Mouse (Mus musculus): ENCODE results near the gene Gli1. TPM values are rescaled to one million over a fixed set of nuclear protein-coding genes. Genes with fewer than 3 reads are reported as not detected.
A peak's percentile ranks its signal among the peaks of the same experiment; 100 is the strongest.
"Not testable (repeated sequence)": the region's sequence is repeated elsewhere in the genome, so short reads cannot be mapped to it uniquely, and the experiment has no call there.

The Gli1 gene
- polyA plus RNA-seq, 1 experiment from 2014 or later = 7.6 TPM

DNA sequence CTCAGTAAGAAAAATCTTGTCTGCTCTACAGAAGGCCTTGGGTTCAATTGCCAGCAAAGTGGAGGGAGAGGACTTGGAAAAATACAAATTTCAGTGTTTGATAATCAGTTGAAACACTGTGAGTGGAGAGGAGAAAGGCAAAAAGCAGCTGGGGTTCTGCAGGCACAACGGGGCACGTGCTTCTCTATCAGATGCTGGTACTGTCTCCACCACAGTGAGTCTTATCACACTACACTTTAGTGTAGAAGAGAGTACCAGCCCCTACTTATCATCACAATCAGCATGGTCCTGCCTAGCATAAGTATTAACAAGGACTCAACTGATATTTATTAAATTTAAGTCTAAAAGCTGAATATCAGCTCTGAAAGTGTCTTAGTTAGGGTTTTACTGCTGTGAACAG, 24.5 kb downstream of the Gli1 start:
- 67% methylated on average over 2 of the region's 2 CpGs for WGBS
- no peak for ATAC-seq
- 0 out of 2 replicates have a peak, but pooled peaks cover 4% of the 10 kb centered on the region for H3K4me1 ChIP-seq (ENCODE audit: control insufficient read depth, insufficient read depth, low read length)
- H3K27me3 ChIP-seq (replicated peaks; ENCODE audit: control insufficient read depth, insufficient read depth, low read length) = no peaks in the 10 kb centered on the region
- H3K36me3 ChIP-seq (ENCODE audit: control insufficient read depth, insufficient read depth, low read length) = no peaks in the 10 kb centered on the region
- H3K9ac ChIP-seq (ENCODE audit: low read depth, low read length) = no peak overlapping the region
- H3K27ac ChIP-seq (ENCODE audit: low read length) = no peak overlapping the region
- no peak overlapping the region for H3K4me2 ChIP-seq (ENCODE audit: low read depth, low read length)
- no peaks in the 10 kb centered on the region for H3K9me3 ChIP-seq (ENCODE audit: control insufficient read depth, low read length)
- H3K4me3 ChIP-seq (ENCODE audit: low read length) = no peak overlapping the region

DNA sequence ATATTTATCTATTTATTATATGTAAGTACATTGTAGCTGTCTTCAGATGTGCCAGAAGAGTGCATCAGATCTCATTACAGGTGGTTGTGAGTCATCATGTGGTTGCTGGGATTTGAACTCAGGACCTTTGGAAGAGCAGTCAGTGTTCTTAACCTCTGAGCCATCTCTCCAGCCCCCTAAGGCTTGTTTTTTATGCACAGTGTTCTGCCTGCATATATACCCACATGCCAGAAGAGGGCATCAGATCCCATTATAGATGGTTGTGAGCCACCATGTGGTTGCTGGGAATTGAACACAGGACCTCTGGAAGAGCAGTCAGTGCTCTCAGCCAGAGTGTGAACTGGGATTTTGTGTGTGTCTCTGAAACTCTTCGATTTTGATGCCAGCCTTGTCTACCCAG, 26.8 kb downstream of the Gli1 start:
- H3K36me3 ChIP-seq (ENCODE audit: control insufficient read depth, insufficient read depth, low read length); H3K9me3 ChIP-seq (ENCODE audit: control insufficient read depth, low read length); H3K4me3 ChIP-seq (ENCODE audit: low read length); H3K9ac ChIP-seq (ENCODE audit: low read depth, low read length); ATAC-seq; H3K27ac ChIP-seq (ENCODE audit: low read length); H3K27me3 ChIP-seq (replicated peaks; ENCODE audit: control insufficient read depth, insufficient read depth, low read length); H3K4me2 ChIP-seq (ENCODE audit: low read depth, low read length): not testable (repeated sequence)
- peaks cover 14% of the 10 kb centered on the region for H3K4me1 ChIP-seq (ENCODE audit: control insufficient read depth, insufficient read depth, low read length)
- 71% methylated on average over 1 of the region's 1 CpGs for WGBS

DNA sequence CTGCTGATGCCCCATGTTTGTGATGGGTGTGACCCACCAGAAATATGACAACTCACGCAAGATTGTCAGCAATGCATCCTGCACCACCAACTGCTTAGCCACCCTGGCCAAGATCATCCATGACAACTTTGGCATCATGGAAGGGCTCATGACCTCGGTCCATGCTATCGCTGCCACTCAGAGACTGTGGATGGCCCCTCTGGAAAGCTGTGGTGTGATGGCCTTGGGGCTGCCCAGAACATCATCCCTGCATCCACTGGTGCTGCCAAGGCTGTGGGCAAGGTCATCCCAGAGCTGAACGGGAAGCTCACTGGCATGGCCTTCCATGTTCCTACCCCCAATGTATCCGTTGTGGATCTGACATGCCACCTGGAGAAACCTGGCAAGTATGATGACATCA, 28.3 kb downstream of the Gli1 start:
- not testable (repeated sequence) for H3K9me3 ChIP-seq (ENCODE audit: control insufficient read depth, low read length); H3K4me3 ChIP-seq (ENCODE audit: low read length); ATAC-seq; H3K27me3 ChIP-seq (replicated peaks; ENCODE audit: control insufficient read depth, insufficient read depth, low read length); H3K27ac ChIP-seq (ENCODE audit: low read length); H3K4me2 ChIP-seq (ENCODE audit: low read depth, low read length); H3K9ac ChIP-seq (ENCODE audit: low read depth, low read length); H3K36me3 ChIP-seq (ENCODE audit: control insufficient read depth, insufficient read depth, low read length)
- 95% methylated on average over 5 of the region's 5 CpGs for WGBS
- H3K4me1 ChIP-seq (ENCODE audit: control insufficient read depth, insufficient read depth, low read length) = peaks cover 14% of the 10 kb centered on the region

DNA sequence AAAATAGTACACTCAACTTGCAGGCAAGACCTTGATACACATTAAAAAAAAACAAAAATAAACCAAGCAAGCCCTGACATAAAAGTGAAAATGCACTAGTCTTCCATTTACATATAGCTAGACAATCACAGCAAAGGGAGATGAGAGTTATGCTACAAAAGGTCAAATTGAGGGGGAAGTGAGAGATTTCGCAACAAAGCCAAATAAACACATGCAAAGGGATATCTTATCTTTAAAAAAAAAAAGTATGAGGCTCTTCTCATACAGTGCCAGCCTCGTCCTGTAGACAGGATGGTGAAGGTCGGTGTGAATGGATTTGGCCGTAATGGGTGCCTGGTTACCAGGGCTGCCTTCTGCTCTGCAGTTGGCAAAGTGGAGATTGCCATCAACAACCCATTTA, 28.9 kb downstream of the Gli1 start:
- Histone ChIP-seq H3K4me3 (ENCODE audit: low read length) (no peak overlapping the region), H3K4me2 (ENCODE audit: low read depth, low read length) (no peak overlapping the region), H3K27ac (ENCODE audit: low read length) (no peak overlapping the region), H3K4me1 (ENCODE audit: control insufficient read depth, insufficient read depth, low read length) (peaks cover 14% of the 10 kb centered on the region), H3K9me3 (ENCODE audit: control insufficient read depth, low read length) (no peaks in the 10 kb centered on the region), H3K27me3 (replicated peaks; ENCODE audit: control insufficient read depth, insufficient read depth, low read length) (no peaks in the 10 kb centered on the region), H3K9ac (ENCODE audit: low read depth, low read length) (no peak overlapping the region), H3K36me3 (ENCODE audit: control insufficient read depth, insufficient read depth, low read length) (peaks cover 9% of the 10 kb centered on the region)
- no peak for ATAC-seq
- 62% methylated on average over 4 of the region's 4 CpGs for WGBS

DNA sequence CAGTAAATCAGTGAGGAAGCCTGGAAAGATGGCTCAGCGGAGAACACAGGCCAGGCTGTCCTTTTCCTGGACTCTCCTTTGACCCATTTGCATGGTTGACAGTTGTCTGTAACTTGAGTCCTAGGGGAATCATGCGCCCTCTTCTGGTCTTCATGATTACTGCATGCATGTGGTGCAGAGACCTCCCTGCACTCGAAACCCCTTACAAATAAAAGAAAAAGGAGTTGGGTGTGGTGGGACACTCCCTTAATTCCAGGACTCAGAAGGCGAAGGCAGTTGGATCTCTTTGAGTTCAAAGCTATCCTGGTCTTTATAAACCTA, 29.5 kb downstream of the Gli1 start:
- peak overlapping the region; percentile 61 for H3K27ac ChIP-seq (ENCODE audit: low read length)
- peak overlapping the region; percentile 88 for H3K9ac ChIP-seq (ENCODE audit: low read depth, low read length)
- WGBS = 2% methylated on average over 4 of the region's 4 CpGs
- peaks cover 15% of the 10 kb centered on the region for H3K36me3 ChIP-seq (ENCODE audit: control insufficient read depth, insufficient read depth, low read length)
- ATAC-seq = peak; percentile 47
- H3K27me3 ChIP-seq (replicated peaks; ENCODE audit: control insufficient read depth, insufficient read depth, low read length) = no peaks in the 10 kb centered on the region
- H3K4me2 ChIP-seq (ENCODE audit: low read depth, low read length) = peak overlapping the region; percentile 63
- no peaks in the 10 kb centered on the region for H3K9me3 ChIP-seq (ENCODE audit: control insufficient read depth, low read length)
- peak overlapping the region; percentile 80 for H3K4me3 ChIP-seq (ENCODE audit: low read length)
- peaks cover 14% of the 10 kb centered on the region for H3K4me1 ChIP-seq (ENCODE audit: control insufficient read depth, insufficient read depth, low read length)

DNA sequence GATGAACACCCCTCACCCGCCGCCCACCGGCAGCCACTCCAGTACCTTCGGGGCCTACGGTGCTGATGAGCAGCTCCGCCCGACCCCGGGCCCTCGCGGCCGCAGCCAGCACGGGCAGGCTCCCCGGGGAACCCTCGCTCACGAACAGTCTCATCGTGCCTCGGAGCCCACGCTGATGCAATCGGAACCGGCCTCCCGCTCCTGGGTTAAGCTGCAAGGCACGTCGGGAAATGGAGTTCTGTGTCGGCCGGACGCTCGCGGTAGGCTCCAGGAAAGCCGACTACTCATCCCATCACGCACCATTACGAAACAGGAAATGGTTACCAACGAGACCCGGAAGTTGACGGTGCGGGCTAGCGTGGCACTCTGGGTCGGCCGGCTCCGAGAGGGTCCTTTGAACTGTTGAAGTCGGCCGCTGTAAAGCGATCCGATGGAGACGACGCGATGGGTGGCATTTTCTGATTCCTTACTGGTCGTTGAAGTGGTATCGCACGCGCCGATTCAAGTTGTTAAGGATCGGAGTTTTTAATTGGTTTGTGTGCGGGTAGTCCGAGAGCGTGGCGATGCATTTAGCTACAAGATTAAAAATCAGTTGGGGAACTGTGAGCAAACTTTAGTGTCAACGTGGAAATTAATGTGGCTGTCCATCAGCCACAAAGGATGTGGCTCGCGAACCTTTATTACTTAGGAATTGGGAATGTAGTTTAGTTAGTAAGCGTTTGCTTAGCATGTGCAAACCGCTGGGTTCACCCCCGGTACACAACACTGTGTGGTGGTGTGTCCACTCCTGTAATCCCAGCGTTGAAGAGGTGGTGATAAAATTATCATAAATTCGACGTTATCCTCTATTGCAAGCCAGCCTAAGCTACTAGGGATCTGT, 30.1 kb downstream of the Gli1 start, which contains the start of gene Mars:
Gene Mars, minus strand, starts transcription at position 311 of the 880 bp plus-strand sequence.
- WGBS = under 1% methylated on average over 65 of the region's 65 CpGs
- Histone ChIP-seq H3K27me3 (replicated peaks; ENCODE audit: control insufficient read depth, insufficient read depth, low read length) (no peaks in the 10 kb centered on the region), H3K4me1 (ENCODE audit: control insufficient read depth, insufficient read depth, low read length) (peaks cover 14% of the 10 kb centered on the region), H3K36me3 (ENCODE audit: control insufficient read depth, insufficient read depth, low read length) (peaks cover 16% of the 10 kb centered on the region), H3K4me2 (ENCODE audit: low read depth, low read length) (peak within 1 kb of the TSS; percentile 70), H3K27ac (ENCODE audit: low read length) (peak within 1 kb of the TSS; percentile 76), H3K9me3 (ENCODE audit: control insufficient read depth, low read length) (no peaks in the 10 kb centered on the region), H3K4me3 (ENCODE audit: low read length) (peak within 1 kb of the TSS; percentile 80), H3K9ac (ENCODE audit: low read depth, low read length) (peak within 1 kb of the TSS; percentile 88)
- ATAC-seq = peak; percentile 98

DNA sequence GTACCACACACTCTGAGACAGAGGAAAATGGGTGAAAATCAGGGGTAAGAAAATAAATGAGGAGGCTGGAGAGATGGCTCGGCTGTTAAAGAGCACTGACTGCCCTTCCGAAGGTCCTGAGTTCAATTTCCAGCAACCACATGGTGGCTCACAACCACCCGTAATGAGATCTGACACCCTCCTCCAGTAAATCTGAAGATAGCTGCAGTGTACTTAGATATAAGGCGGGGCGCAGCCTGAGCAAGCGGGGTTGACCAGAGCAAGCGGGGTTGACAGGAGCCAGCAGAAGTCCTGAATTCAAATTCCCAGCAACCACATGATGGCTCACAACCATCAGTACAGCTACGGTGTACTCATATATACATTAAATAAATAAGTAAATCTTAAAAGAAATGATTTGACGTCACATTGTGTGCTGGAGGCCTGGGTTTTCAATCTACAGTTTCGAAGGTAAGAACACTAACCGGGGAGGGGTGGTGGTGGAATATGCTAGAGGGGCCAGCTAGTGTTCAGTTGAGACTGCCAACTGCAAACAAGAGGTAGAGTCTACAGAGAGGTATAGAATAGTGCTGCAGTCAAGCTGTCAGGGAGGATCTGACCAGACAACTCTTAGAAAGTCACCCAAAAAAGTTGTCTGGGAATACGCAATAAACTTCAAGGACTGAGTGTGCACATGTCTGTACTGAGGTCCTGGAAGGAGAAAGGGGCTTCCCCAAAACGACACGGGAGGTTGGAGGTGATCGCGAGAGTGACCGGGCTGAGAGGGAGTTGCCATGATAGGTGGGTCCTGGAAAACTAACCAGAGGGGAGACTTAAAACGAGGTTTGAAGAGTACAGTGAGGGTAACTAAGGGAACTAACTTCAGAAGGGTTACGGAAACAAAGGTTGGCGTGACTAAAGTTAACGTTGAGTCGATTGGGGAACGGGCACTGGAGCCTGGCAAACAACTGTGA, 31.0 kb downstream of the Gli1 start:
- H3K9me3 ChIP-seq (ENCODE audit: control insufficient read depth, low read length) = no peaks in the 10 kb centered on the region
- H3K36me3 ChIP-seq (ENCODE audit: control insufficient read depth, insufficient read depth, low read length) = peaks cover 23% of the 10 kb centered on the region
- peak overlapping the region; percentile 80 for H3K4me3 ChIP-seq (ENCODE audit: low read length)
- ATAC-seq = peak; percentile 58
- H3K27me3 ChIP-seq (replicated peaks; ENCODE audit: control insufficient read depth, insufficient read depth, low read length) = no peaks in the 10 kb centered on the region
- peak overlapping the region; percentile 70 for H3K4me2 ChIP-seq (ENCODE audit: low read depth, low read length)
- H3K27ac ChIP-seq (ENCODE audit: low read length) = peak overlapping the region; percentile 76
- peaks cover 14% of the 10 kb centered on the region for H3K4me1 ChIP-seq (ENCODE audit: control insufficient read depth, insufficient read depth, low read length)
- WGBS = 30% methylated on average over 23 of the region's 23 CpGs
- peak overlapping the region; percentile 88 for H3K9ac ChIP-seq (ENCODE audit: low read depth, low read length)

DNA sequence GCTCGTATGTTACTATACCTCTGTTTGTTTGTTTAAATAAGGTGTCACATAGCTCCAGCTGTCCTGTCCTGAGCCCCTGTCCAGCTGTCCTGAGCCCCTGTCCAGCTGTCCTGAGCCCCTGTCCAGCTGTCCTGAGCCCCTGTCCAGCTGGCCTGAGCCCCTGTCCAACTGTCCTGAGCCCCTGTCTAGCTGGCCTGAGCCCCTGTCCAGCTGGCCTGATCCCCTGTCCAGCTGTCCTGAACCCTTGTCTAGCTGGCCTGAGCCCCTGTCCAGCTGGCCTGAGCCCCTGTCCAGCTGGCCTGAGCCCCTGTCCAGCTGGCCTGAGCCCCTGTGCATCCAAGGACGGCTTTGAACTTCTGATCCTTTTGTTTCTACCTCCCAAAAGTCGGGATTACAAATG, 32.6 kb downstream of the Gli1 start:
- H3K4me2 ChIP-seq (ENCODE audit: low read depth, low read length); ATAC-seq; H3K9ac ChIP-seq (ENCODE audit: low read depth, low read length); H3K27ac ChIP-seq (ENCODE audit: low read length); H3K9me3 ChIP-seq (ENCODE audit: control insufficient read depth, low read length); H3K4me3 ChIP-seq (ENCODE audit: low read length); H3K27me3 ChIP-seq (replicated peaks; ENCODE audit: control insufficient read depth, insufficient read depth, low read length): not testable (repeated sequence)
- 86% methylated on average over 3 of the region's 3 CpGs for WGBS
- peaks cover 14% of the 10 kb centered on the region for H3K4me1 ChIP-seq (ENCODE audit: control insufficient read depth, insufficient read depth, low read length)
- H3K36me3 ChIP-seq (ENCODE audit: control insufficient read depth, insufficient read depth, low read length) = peaks cover 36% of the 10 kb centered on the region

DNA sequence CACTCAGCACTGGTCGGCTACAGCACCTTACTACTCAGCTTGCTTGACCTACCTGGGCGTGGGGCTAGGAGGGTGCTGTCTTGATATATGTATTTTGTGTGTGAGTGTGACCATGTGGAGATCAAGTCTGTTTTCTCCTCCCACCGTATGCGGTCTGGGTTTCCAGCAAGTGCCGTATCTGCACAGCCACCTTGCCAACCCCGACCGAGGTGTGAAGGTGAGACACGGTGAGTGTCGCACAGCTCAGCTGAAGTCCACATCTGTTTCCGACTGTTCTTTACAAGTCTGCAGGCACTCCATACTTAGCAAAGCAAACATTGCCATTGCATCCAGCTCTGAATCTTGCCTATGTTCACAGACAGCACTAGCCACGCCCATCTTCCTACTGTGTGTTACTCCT, 38.6 kb downstream of the Gli1 start:
- Histone ChIP-seq H3K4me3 (ENCODE audit: low read length) (no peak overlapping the region), H3K27me3 (replicated peaks; ENCODE audit: control insufficient read depth, insufficient read depth, low read length) (no peaks in the 10 kb centered on the region), H3K9ac (ENCODE audit: low read depth, low read length) (no peak overlapping the region), H3K27ac (ENCODE audit: low read length) (no peak overlapping the region), H3K4me2 (ENCODE audit: low read depth, low read length) (no peak overlapping the region), H3K9me3 (ENCODE audit: control insufficient read depth, low read length) (no peaks in the 10 kb centered on the region), H3K4me1 (ENCODE audit: control insufficient read depth, insufficient read depth, low read length) (no peaks in the 10 kb centered on the region), H3K36me3 (ENCODE audit: control insufficient read depth, insufficient read depth, low read length) (peaks cover 42% of the 10 kb centered on the region)
- ATAC-seq = no peak
- 93% methylated on average over 11 of the region's 11 CpGs for WGBS
